Mouse (Mus musculus) v-Abl transformed pro-B cells (cell line): ENCODE results near the gene Zfp300.

Source experiments
- in situ Hi-C, 2 experiments: fragments of 400-800 bp; cut with MboI; formaldehyde crosslinking; loops; one replicate each; pipeline ENCODE4 v1.15.1; 2025; ENCODE audit not compliant: unreplicated experiment in 2 of 2

Gene Zfp300

GRCm38 (mm10) chrX:21088983-21089866 lies at the start of gene Zfp300:
Zfp300 (minus strand) TSS chrX:21089527.
- in situ Hi-C loops, result no loop called here

GRCm38 (mm10) chrX:21115520-21115919 lies 26.2 kb upstream of the Zfp300 start, which contains the start of gene Ssxa1:
Ssxa1 (plus strand) TSS chrX:21115820.
- in situ Hi-C loops, result no loop called here

- in situ Hi-C loops, result no loop called here
These were observed 526 bp upstream of the Zfp300 start for GRCm38 (mm10) chrX:21089867-21090239.

DNA sequence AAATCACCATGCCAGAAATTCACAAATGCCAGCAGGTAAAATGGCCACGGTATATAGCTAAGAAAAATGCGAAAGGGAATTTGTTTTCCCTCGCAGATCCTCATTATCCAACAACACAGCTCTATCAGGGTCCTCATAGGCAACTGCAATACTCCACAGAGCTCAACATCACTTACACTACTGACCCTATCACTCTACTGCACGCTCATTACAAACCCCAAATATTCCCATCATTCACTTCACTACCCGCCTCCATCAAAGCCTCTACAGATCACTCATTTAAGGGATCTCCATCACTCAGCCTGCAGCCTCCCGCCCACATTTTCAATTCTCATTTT lies 713 bp downstream of the Zfp300 start:
- in situ Hi-C loops, result no loop called here

GRCm38 (mm10) chrX:21068106-21068505 lies 21.2 kb downstream of the Zfp300 start, which contains the start of gene Spaca5:
Spaca5 (plus strand) TSS chrX:21068406.
- in situ Hi-C loops, result loop anchor here in 1 of 2 experiments (25.0 kb wide), 1 partner anchor 231 kb away; no protein-coding TSS in a partner anchor

DNA sequence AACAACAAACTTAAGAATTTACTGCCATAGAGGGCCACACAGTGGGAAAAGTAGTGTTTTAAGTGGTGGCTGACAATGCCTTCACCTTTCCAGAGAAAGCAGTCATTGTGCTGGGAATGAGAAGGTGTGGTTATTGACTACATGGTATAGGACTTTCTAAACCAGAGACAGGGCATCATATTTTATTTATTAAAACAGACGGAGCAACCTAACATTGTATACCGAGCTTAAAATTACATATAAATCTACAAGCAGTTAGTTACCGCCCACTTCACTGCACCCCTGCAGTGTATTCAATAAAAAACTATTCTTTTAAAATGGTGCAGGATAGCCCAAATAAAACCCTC lies 26.8 kb downstream of the Zfp300 start:
- in situ Hi-C loops, result loop anchor here in 1 of 2 experiments (25.0 kb wide), 1 partner anchor 225 kb away; no protein-coding TSS in a partner anchor

DNA sequence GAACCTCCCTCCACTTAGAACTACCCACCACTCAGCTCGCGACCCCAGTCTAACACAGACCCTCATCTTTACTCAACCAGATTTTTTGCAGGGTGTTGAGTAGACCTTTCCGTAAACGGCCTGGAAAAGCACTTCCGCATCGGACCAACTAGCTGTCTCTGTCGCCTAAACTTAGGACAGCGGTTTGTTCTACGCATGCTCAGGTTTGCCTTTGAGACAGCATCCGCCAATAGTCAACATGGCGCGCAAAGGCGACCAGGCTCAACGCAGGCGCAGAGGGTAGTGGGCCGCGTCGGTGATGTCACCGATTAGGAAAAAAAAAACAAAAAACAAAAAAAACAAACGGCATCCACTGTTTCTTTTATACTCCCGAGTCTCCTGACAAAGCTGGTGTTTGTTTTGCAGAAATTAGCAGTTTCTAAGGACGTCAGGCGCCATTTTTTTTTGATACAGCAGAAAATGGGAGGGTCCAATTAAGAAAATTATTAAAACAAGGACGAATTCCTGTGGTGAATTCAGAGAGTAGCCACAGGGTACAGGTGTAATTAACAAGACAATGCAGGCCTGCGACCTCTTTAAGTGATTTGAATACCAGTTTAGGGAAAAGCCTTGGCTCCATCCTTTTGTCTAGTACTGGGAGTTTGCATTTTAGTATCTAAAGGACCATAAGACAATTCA lies 27.3 kb downstream of the Zfp300 start, which contains the start of gene Zfp182:
Gene Zfp182, minus strand, starts transcription at position 451 of the 678 bp plus-strand sequence.
- in situ Hi-C loops, result loop anchor here in 1 of 2 experiments (25.0 kb wide), 1 partner anchor 225 kb away; no protein-coding TSS in a partner anchor

DNA sequence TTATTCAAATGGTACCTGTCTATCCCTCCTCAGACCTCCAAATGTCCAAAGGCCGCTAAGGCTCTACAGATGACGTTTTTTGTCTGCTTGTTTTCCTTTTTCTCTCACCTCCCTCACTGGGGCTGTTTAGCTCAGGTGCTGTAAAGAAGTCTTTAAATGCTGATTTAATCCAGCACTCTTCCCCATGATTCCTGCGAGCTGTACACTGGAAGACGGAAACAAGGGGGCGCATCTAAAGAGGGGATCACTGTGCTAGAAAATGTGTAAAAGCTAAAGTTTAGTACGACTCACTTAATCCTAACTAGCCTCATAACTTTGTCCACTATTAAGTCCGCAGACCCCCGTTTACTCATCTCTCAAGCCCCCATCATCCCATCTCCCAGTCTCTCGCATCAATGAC lies 27.9 kb downstream of the Zfp300 start:
- in situ Hi-C loops, result loop anchor here in 1 of 2 experiments (25.0 kb wide), 1 partner anchor 224 kb away; no protein-coding TSS in a partner anchor
